ENCODE assay signal across 11 mouse cellular contexts in the genomic region with DNA sequence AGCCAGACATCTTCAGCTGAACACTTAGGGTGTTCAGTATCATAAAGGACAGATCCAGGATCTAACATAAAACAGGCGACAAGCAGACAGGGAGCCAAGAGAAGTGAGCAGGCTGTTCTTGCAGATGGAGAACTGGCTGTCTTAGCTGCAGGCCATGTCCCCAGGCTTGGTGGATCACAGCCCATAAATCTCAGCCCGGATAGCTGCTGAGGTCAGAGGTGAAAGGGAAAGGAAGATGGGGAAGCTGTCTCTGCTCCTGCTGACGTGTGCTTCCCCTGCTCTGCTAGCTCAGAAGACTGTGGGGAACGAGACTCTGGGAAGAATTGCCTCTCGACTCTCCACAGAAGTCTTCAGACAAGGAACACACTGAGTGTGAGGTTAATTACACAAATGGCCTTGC.
A peak's percentile ranks its signal among the peaks of the same experiment; 100 is the strongest.
DNase-seq lines count a peak whose midpoint lies in the region; ATAC-seq and TF ChIP-seq lines count a peak whose summit lies in the region.
"Had no signal": no experiment of that assay in that cellular context is flagged by ENCODE, and none has a peak within 500 bp of the region (broad histone marks: within the 10 kb centered on the region; RNA-seq: fewer than 3 reads in every experiment).

No protein-coding gene starts in this region.

- no peaks in the 10 kb centered on the region for H3K4me1 ChIP-seq in forebrain, embryonic 10.5 days
- no peaks in the 10 kb centered on the region for H3K4me1 ChIP-seq in forebrain, postnatal 0 days (ENCODE audit: insufficient read depth)
- peaks cover 25% of the 10 kb centered on the region for H3K4me1 ChIP-seq in kidney, embryonic 16.5 days (ENCODE audit: insufficient read depth, low read length)
- H3K4me1 ChIP-seq in forebrain, embryonic 14.5 days (ENCODE audit: control insufficient read depth, insufficient read depth, low read length), result no peaks in the 10 kb centered on the region

- H3K36me3 ChIP-seq in forebrain, embryonic 10.5 days (replicated peaks), result no peaks in the 10 kb centered on the region
- no peaks in the 10 kb centered on the region for H3K36me3 ChIP-seq in forebrain, postnatal 0 days (ENCODE audit: insufficient read depth)
- no peaks in the 10 kb centered on the region for H3K36me3 ChIP-seq in kidney, embryonic 16.5 days (ENCODE audit: insufficient read depth, low read length)
- no peaks in the 10 kb centered on the region for H3K36me3 ChIP-seq in forebrain, embryonic 14.5 days (ENCODE audit: control insufficient read depth, insufficient read depth, low read length)
- H3K36me3 ChIP-seq: heart, embryonic 12.5 days had no signal

- no peak overlapping the region for H3K9ac ChIP-seq in forebrain, postnatal 0 days
- H3K9ac ChIP-seq in kidney, embryonic 16.5 days (replicated peaks; ENCODE audit: low read length), result no peak overlapping the region
- H3K9ac ChIP-seq in forebrain, embryonic 14.5 days (ENCODE audit: low read length), result no peak overlapping the region
- H3K9ac ChIP-seq: heart, embryonic 12.5 days had no signal

- no peak overlapping the region for H3K4me3 ChIP-seq in forebrain, embryonic 10.5 days
- H3K4me3 ChIP-seq in forebrain, postnatal 0 days (ENCODE audit: low read depth, low read length), result no peak overlapping the region
- no peak overlapping the region for H3K4me3 ChIP-seq in kidney, embryonic 16.5 days (ENCODE audit: low read length)
- H3K4me3 ChIP-seq in forebrain, embryonic 14.5 days (ENCODE audit: low read depth, low read length), result no peak overlapping the region
- H3K4me3 ChIP-seq: heart, embryonic 12.5 days had no signal

- DNase-seq in forebrain, embryonic 10.5 days (ENCODE audit: extremely low spot score, low spot score), result no peak
- no peak for DNase-seq in forebrain, postnatal 0 days
- DNase-seq in lung, postnatal 14 days, result peak; percentile 60
- DNase-seq in cerebellum, postnatal 14 days, result no peak
- no peak for DNase-seq in forebrain, embryonic 14.5 days (ENCODE audit: low spot score)
- no peak for DNase-seq in left cerebral cortex, adult 8-10 months (ENCODE audit: low spot score in 2 of 2)
- DNase-seq: B cell, adult 2 months had no signal

- H3K9me3 ChIP-seq in forebrain, embryonic 10.5 days, result no peaks in the 10 kb centered on the region
- H3K9me3 ChIP-seq in forebrain, postnatal 0 days (ENCODE audit: low read length), result no peaks in the 10 kb centered on the region
- no peaks in the 10 kb centered on the region for H3K9me3 ChIP-seq in kidney, embryonic 16.5 days (ENCODE audit: low read length)
- H3K9me3 ChIP-seq in forebrain, embryonic 14.5 days (replicated peaks; ENCODE audit: control insufficient read depth, low read length), result no peaks in the 10 kb centered on the region
- H3K9me3 ChIP-seq: heart, embryonic 12.5 days had no signal

- H3K27me3 ChIP-seq in forebrain, embryonic 10.5 days (ENCODE audit: poor library complexity, severe bottlenecking), result no peaks in the 10 kb centered on the region
- H3K27me3 ChIP-seq in forebrain, postnatal 0 days (ENCODE audit: insufficient read depth, low read length), result no peaks in the 10 kb centered on the region
- H3K27me3 ChIP-seq in kidney, embryonic 16.5 days (ENCODE audit: insufficient read depth, low read length), result no peaks in the 10 kb centered on the region
- H3K27me3 ChIP-seq in forebrain, embryonic 14.5 days (replicated peaks; ENCODE audit: control insufficient read depth, insufficient read depth, low read length), result no peaks in the 10 kb centered on the region
- H3K27me3 ChIP-seq: heart, embryonic 12.5 days; Patski had no signal

- 69% methylated on average over 5 of the region's 5 CpGs for WGBS in forebrain, embryonic 10.5 days
- 54% methylated on average over 5 of the region's 5 CpGs for WGBS in forebrain, postnatal 0 days
- WGBS in kidney, embryonic 16.5 days, result 5% methylated on average over 5 of the region's 5 CpGs
- WGBS in forebrain, embryonic 14.5 days, result 73% methylated on average over 5 of the region's 5 CpGs

- no peak for TF ChIP-seq CTCF in forebrain, postnatal 0 days (IDR thresholded peaks at IDR 0.05; ENCODE audit: low read depth)

- ATAC-seq in forebrain, postnatal 0 days, result no peak
- ATAC-seq in common myeloid progenitor, adult 5-6 weeks (replicated peaks; ENCODE audit: low read depth, poor library complexity, severe bottlenecking), result 0 out of 2 replicates have a peak, but pooled peaks have one; percentile 25
- ATAC-seq in kidney, embryonic 16.5 days (ENCODE audit: low FRiP score, low TSS enrichment), result peak; percentile 79
- ATAC-seq in forebrain, embryonic 14.5 days, result no peak
- ATAC-seq: Patski had no signal

- H3K4me2 ChIP-seq in forebrain, postnatal 0 days (ENCODE audit: low read depth), result no peak overlapping the region
- H3K4me2 ChIP-seq in kidney, embryonic 16.5 days (replicated peaks; ENCODE audit: low read depth, low read length), result no peak overlapping the region
- H3K4me2 ChIP-seq in forebrain, embryonic 14.5 days (ENCODE audit: low read length), result no peak overlapping the region
- H3K4me2 ChIP-seq: heart, embryonic 12.5 days had no signal

- peak overlapping the region; percentile 8; the same call in 1 of the 2 replicates for H3K27ac ChIP-seq in forebrain, embryonic 10.5 days
- no peak overlapping the region for H3K27ac ChIP-seq in forebrain, postnatal 0 days (ENCODE audit: low read depth, low read length)
- peak overlapping the region; percentile 66 for H3K27ac ChIP-seq in kidney, embryonic 16.5 days (ENCODE audit: low read length)
- H3K27ac ChIP-seq in forebrain, embryonic 14.5 days (ENCODE audit: low read depth, low read length), result no peak overlapping the region

Comparison
In these comparisons a context has a peak if more than half of its experiments do, and no peak if none do; other contexts are left out.
1. H3K27ac ChIP-seq: peak in forebrain, embryonic 10.5 days (single experiment) and kidney, embryonic 16.5 days (single experiment); none in forebrain, postnatal 0 days (single experiment) and forebrain, embryonic 14.5 days (single experiment).
2. ATAC-seq: peak in common myeloid progenitor, adult 5-6 weeks (single experiment) and kidney, embryonic 16.5 days (single experiment); none in forebrain, postnatal 0 days (single experiment) and forebrain, embryonic 14.5 days (single experiment).